In the genomic region with DNA sequence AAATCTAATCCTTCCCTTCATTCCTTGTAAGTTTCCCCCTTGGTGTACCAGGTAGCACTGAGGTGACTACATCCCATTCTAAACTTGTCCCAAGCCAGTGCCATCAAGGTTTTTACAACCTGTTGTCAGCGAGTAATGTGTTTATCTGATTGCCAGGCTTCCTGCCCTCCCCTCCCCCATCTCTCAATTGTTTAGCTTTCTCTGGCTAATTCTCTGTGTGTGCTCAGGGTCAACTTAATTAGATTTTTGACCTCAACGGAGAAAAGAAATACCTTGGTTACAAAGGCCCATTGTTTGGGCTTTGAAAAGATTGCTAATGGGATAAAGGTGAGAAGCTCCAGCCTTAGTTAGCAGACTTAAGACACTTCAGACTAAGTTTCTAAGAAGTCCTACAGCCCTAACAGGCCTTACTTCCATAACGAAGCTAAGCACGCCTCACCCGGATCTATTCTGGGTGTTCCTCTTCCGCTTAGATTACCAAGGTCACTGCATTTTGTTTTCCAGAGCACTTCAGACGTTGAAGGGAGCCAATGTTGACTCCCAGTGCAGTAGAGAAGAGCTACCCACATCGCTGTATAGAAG, we compare ENCODE assay signal across 21 mouse cellular contexts.
A peak's percentile ranks its signal among the peaks of the same experiment; 100 is the strongest.
DNase-seq lines count a peak whose midpoint lies in the region; ATAC-seq lines count a peak whose summit lies in the region.
"Had no signal": no experiment of that assay in that cellular context is flagged by ENCODE, and none has a peak within 500 bp of the region (broad histone marks: within the 10 kb centered on the region; RNA-seq: fewer than 3 reads in every experiment).

No protein-coding gene starts in this region.

- H3K36me3 ChIP-seq in embryonic facial prominence, embryonic 11.5 days (replicated peaks; ENCODE audit: control insufficient read depth, insufficient read depth, low read depth, low read length): no peaks in the 10 kb centered on the region
- H3K36me3 ChIP-seq in embryonic facial prominence, embryonic 10.5 days (replicated peaks): 0 out of 2 replicates have a peak, but pooled peaks cover 3% of the 10 kb centered on the region
- H3K36me3 ChIP-seq in kidney, embryonic 14.5 days (ENCODE audit: control insufficient read depth, insufficient read depth, low read length): no peaks in the 10 kb centered on the region
- H3K36me3 ChIP-seq: forebrain, embryonic 12.5 days; hindbrain, embryonic 15.5 days; limb, embryonic 12.5 days; liver, embryonic 12.5 days had no signal

- H3K4me3 ChIP-seq in embryonic facial prominence, embryonic 11.5 days (ENCODE audit: low read depth, low read length): no peak overlapping the region
- no peak overlapping the region for H3K4me3 ChIP-seq in embryonic facial prominence, embryonic 10.5 days
- no peak overlapping the region for H3K4me3 ChIP-seq in kidney, embryonic 14.5 days (ENCODE audit: low read length)
- H3K4me3 ChIP-seq: forebrain, embryonic 12.5 days; hindbrain, embryonic 15.5 days; limb, embryonic 12.5 days; liver, embryonic 12.5 days; megakaryocyte, embryonic 14.5 days had no signal

- ATAC-seq in embryonic facial prominence, embryonic 11.5 days (replicated peaks; ENCODE audit: insufficient number of reproducible peaks, low FRiP score, low TSS enrichment, low read depth): no peak
- ATAC-seq in kidney, embryonic 14.5 days (ENCODE audit: low FRiP score, low TSS enrichment): 0 out of 2 replicates have a peak, but pooled peaks have one; percentile 28
- ATAC-seq in frontal cortex, adult (ENCODE audit: low TSS enrichment): no peak
- ATAC-seq: intestine, embryonic 16.5 days; liver, embryonic 12.5 days had no signal

- no peaks in the 10 kb centered on the region for H3K4me1 ChIP-seq in embryonic facial prominence, embryonic 11.5 days (ENCODE audit: control insufficient read depth, insufficient read depth, low read length)
- H3K4me1 ChIP-seq in embryonic facial prominence, embryonic 10.5 days: peaks cover 8% of the 10 kb centered on the region; the same call in 1 of the 2 replicates
- 0 out of 2 replicates have a peak, but pooled peaks cover 3% of the 10 kb centered on the region for H3K4me1 ChIP-seq in kidney, embryonic 14.5 days (ENCODE audit: control insufficient read depth, insufficient read depth, low read length)
- H3K4me1 ChIP-seq: hindbrain, embryonic 15.5 days; limb, embryonic 12.5 days; liver, embryonic 12.5 days; megakaryocyte, embryonic 14.5 days had no signal

- H3K9me3 ChIP-seq in embryonic facial prominence, embryonic 11.5 days (replicated peaks; ENCODE audit: control insufficient read depth, low read length): no peaks in the 10 kb centered on the region; the same call in 1 of the 2 replicates
- H3K9me3 ChIP-seq in embryonic facial prominence, embryonic 10.5 days: peaks cover 12% of the 10 kb centered on the region; the same call in 1 of the 2 replicates
- H3K9me3 ChIP-seq in kidney, embryonic 14.5 days (ENCODE audit: control insufficient read depth, low read length): peaks cover 4% of the 10 kb centered on the region
- H3K9me3 ChIP-seq: hindbrain, embryonic 15.5 days had no signal

- H3K9ac ChIP-seq in embryonic facial prominence, embryonic 11.5 days (replicated peaks; ENCODE audit: low read length): no peak overlapping the region
- H3K9ac ChIP-seq in kidney, embryonic 14.5 days (ENCODE audit: low read depth, low read length): no peak overlapping the region
- H3K9ac ChIP-seq: forebrain, embryonic 12.5 days; hindbrain, embryonic 15.5 days; limb, embryonic 12.5 days; liver, embryonic 12.5 days had no signal

- no peak overlapping the region for H3K27ac ChIP-seq in embryonic facial prominence, embryonic 11.5 days (replicated peaks; ENCODE audit: low read depth, low read length)
- no peak overlapping the region for H3K27ac ChIP-seq in embryonic facial prominence, embryonic 10.5 days (replicated peaks)
- no peak overlapping the region for H3K27ac ChIP-seq in kidney, embryonic 14.5 days (ENCODE audit: low read depth, low read length)
- H3K27ac ChIP-seq: forebrain, embryonic 12.5 days; hindbrain, embryonic 15.5 days; limb, embryonic 12.5 days; liver, embryonic 12.5 days had no signal

- H3K4me2 ChIP-seq in embryonic facial prominence, embryonic 11.5 days (ENCODE audit: low read depth, low read length): no peak overlapping the region
- no peak overlapping the region for H3K4me2 ChIP-seq in kidney, embryonic 14.5 days (replicated peaks; ENCODE audit: low read depth, low read length)
- H3K4me2 ChIP-seq: forebrain, embryonic 12.5 days; hindbrain, embryonic 15.5 days; limb, embryonic 12.5 days; liver, embryonic 12.5 days had no signal

- 33% methylated on average over 8 of the region's 8 CpGs for WGBS in embryonic facial prominence, embryonic 11.5 days
- WGBS in embryonic facial prominence, embryonic 10.5 days: 25% methylated on average over 8 of the region's 8 CpGs
- WGBS in kidney, embryonic 14.5 days: 69% methylated on average over 8 of the region's 8 CpGs

- no peaks in the 10 kb centered on the region for H3K27me3 ChIP-seq in embryonic facial prominence, embryonic 11.5 days (ENCODE audit: control insufficient read depth, insufficient read depth, low read length)
- no peaks in the 10 kb centered on the region for H3K27me3 ChIP-seq in embryonic facial prominence, embryonic 10.5 days (replicated peaks; ENCODE audit: low read depth, poor library complexity, severe bottlenecking)
- no peaks in the 10 kb centered on the region for H3K27me3 ChIP-seq in kidney, embryonic 14.5 days (ENCODE audit: control insufficient read depth, insufficient read depth, low read length)
- H3K27me3 ChIP-seq: forebrain, embryonic 12.5 days; hindbrain, embryonic 15.5 days; limb, embryonic 12.5 days; liver, embryonic 12.5 days; megakaryocyte, embryonic 14.5 days had no signal

- peak; percentile 8 for DNase-seq in embryonic facial prominence, embryonic 11.5 days (ENCODE audit: low spot score)
- DNase-seq in embryonic facial prominence, embryonic 10.5 days (ENCODE audit: low spot score): no peak
- DNase-seq in kidney, adult 9 months: no peak
- DNase-seq in ZHBTc4 (ENCODE audit: low read depth, low spot score): peak; percentile 95
- peak; percentile 26 for DNase-seq in retina, embryonic 14.5 days (ENCODE audit: low spot score)
- no peak for DNase-seq in spleen, postnatal 14 days (ENCODE audit: low spot score in 2 of 2)
- DNase-seq: adrenal gland, adult 2 months; cerebellum, adult 9-10 months; gastrocnemius, postnatal 36 days; lung, adult 2 months; midbrain, embryonic 14.5 days; right cerebral cortex, postnatal 25 days; thymus, adult 2 months had no signal

Comparison
In these comparisons a context has a peak if more than half of its experiments do, and no peak if none do; other contexts are left out.
1. DNase-seq: peak in embryonic facial prominence, embryonic 11.5 days (single experiment), ZHBTc4 (single experiment) and retina, embryonic 14.5 days (single experiment); none in embryonic facial prominence, embryonic 10.5 days (single experiment), kidney, adult 9 months (single experiment) and spleen, postnatal 14 days (0 of 2).